Mouse (Mus musculus): Measurements from ENCODE around the gene Cdc7.
A peak's percentile ranks its signal among the peaks of the same experiment; 100 is the strongest.

Gene Cdc7

GRCm38 (mm10) chr5:106991300-106991929 lies 27.3 kb downstream of the Cdc7 start:
- no peak for DNase-seq (ENCODE audit: low spot score in 2 of 2)

DNA sequence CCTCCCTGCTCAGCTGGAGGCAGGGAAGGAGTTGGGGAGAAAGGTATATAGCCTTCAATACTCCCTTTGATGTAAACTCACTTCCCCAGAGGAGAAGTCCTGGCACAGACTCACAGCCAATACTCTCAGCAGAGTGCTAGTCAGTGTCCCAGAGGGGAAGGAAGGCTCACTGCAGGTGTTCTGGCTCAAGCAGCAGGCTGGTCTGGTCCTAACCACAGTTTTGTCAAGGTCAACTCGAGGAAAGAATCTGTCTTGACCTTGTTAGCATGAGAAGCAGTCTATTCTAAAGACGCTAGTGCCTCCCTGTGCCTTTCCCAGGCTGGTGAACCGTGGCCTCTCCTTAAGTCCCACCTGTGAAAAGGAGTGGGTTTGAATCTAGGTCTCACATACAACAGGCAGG lies 30.6 kb downstream of the Cdc7 start:
- DNase-seq (ENCODE audit: low spot score in 2 of 2), result no peak

GRCm38 (mm10) chr5:106995886-106996538 lies 31.9 kb downstream of the Cdc7 start:
- DNase-seq (ENCODE audit: low spot score in 2 of 2), result peak in 1 of 2 experiments; percentile 50

DNA sequence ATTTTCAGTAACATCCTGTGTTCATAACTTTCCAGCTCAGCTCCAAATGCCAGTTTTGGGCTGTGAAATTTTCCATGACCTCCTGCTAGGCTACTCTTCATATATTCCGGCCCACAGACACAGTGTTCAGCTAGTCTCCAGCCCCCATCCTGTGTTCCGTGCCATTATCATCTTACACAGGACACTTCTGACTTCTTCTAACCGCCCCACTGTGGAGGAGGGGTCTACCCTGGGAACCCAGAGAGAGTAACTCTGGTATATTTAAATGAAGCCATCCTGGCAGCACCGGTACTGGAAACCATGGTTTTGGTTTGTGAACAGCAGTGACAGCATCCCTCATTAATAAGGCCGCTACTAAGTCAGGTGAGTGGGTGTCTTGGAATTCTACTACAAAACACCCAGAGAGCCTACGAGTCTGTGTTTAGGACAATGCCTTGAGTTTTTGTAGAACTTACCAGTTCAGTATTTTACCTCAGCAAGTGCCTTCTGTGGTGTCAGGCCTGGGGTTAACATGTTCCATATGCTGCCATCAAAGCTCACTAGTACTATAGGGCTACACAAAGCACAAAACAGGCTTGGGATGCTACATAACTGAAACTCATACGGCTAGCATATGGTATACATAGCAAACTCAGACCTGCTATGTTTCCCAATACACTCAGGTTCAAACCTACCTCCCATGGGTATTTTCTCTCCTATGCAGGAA lies 32.6 kb downstream of the Cdc7 start:
- DNase-seq (ENCODE audit: low spot score in 2 of 2), result no peak

- DNase-seq (ENCODE audit: low spot score in 2 of 2), result no peak
These were observed 37.4 kb downstream of the Cdc7 start for GRCm38 (mm10) chr5:107001396-107002090.

GRCm38 (mm10) chr5:107002091-107002416 lies 37.9 kb downstream of the Cdc7 start:
- no peak for DNase-seq (ENCODE audit: low spot score in 2 of 2)

DNA sequence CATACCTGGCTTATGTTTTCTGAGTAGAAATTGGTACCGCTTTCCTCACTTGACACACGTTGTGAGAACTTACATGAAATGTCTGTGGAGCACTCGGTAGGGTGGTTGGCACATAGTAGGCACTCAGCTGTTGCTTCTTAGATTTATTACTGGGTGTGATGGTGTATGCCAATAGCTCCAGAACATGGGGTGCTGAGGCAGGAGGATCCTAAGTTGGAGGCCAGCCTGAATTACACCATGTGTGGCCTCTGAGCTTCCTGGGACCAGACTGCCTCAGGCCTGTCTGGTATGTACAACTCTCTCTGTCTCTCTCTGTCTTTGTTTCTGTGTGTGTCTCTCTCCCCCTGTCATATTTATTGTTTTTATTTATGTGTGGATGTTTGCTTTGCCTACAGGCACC lies 45.6 kb downstream of the Cdc7 start:
- peak in 1 of 2 experiments; percentile 9 for DNase-seq (ENCODE audit: low spot score in 2 of 2)

GRCm38 (mm10) chr5:107010300-107010699 lies 46.2 kb downstream of the Cdc7 start:
- DNase-seq (ENCODE audit: low spot score in 2 of 2), result peak in 1 of 2 experiments; percentile 10

DNA sequence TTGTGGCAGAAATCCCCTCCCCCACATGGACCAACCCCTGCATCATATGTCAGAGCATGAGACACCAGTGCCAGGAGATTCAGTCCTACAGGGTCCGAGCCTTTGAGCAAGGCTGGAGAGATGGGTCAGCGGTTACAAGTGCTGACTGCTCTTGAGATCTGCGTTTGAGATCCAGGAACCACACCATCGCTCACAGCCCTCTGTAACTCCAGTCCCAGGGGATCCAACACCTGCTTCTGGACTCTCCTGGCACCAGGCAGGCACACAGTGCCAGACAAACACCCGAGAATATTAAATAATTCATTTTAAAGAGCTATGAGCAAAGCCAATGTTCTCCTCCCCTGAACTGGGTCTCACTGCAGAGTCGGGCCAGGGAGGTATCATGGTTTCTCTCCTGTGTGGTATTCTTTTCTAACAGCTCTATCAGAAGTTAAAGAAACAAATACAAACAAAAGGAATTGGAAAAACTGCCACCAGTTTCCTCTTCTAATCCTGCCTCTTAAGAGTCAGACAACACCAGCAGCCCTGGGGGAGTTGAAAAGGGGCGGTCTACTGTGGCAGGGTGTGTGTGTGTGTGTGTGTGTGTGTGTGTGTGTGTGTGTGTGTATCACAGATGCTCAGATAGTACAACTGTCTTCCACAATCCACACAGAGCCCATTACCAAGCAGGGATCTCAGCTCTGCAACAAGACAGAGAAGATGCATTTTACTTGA lies 47.4 kb downstream of the Cdc7 start:
- peak in 1 of 2 experiments; percentile 34 for DNase-seq (ENCODE audit: low spot score in 2 of 2)

- DNase-seq (ENCODE audit: low spot score in 2 of 2), result peak; percentile 14 to 56
These were observed 48.1 kb downstream of the Cdc7 start for GRCm38 (mm10) chr5:107012030-107012715.

DNA sequence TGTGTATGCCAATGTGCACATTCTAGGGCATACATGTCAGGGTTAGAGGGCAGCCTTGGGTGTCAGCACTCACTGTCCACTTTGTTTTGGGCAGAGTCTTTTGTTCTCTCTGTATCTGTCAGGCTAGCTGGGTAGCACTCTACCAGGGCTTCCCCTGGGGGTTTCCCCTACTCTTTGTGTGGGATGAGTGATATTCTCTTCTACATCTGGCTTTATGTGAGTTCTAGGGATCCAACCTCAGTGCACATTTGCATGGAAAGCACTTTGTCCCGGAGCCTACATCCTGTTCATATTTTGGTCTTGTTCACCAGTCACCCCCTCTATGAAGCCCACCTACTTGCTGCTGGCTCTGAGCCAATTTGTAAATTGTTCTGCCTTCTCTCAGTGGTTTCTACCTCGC lies 49.3 kb downstream of the Cdc7 start:
- DNase-seq (ENCODE audit: low spot score in 2 of 2), result peak in 1 of 2 experiments; percentile 38

DNA sequence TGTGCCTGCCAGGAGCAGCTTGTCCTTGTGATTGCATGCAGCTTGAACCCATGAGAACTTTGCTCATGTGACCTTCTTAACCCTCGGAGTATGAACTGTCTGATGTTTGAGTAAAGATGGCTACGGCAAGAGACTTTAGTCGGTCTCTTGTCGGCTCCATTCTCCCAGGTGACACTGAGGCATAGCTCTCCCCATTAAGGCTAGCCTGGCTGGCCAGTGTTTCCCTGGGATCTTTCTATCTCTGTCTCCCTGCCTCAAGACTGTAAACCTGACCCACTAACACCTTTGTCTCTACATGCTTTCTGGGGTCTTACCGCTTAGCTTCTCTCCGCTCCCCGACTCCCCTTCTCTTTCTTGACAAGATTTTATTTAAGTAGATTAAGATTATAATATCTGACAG lies 50.0 kb downstream of the Cdc7 start:
- peak in 1 of 2 experiments; percentile 26 for DNase-seq (ENCODE audit: low spot score in 2 of 2)

- no peak for DNase-seq (ENCODE audit: low spot score in 2 of 2)
These were observed 50.9 kb downstream of the Cdc7 start for GRCm38 (mm10) chr5:107015046-107015421.

GRCm38 (mm10) chr5:107015422-107016081 lies 51.4 kb downstream of the Cdc7 start:
- DNase-seq (ENCODE audit: low spot score in 2 of 2), result peak in 1 of 2 experiments; percentile 52

- DNase-seq (ENCODE audit: low spot score in 2 of 2), result no peak
These were observed 52.4 kb downstream of the Cdc7 start for GRCm38 (mm10) chr5:107016538-107016937.

DNA sequence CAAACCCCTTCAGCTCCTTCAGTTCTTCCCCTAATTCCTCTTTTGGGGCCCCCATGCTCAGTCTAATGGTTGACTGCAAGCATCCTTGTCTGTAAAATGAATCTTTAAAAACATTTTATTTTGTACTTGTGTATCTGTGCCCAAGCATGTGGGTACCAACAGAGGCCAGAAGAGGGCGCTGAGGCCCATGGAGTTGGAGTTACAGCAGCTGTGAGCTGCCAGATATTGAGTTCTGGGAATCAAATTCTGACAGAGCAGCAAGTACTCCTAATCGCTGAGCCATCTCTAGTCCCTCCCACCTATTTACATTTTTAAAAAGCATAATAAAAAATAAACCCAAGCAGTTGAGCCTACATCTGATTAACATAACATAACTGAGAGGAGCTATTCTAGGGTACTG lies 53.4 kb downstream of the Cdc7 start:
- DNase-seq (ENCODE audit: low spot score in 2 of 2), result peak in 1 of 2 experiments; percentile 49

DNA sequence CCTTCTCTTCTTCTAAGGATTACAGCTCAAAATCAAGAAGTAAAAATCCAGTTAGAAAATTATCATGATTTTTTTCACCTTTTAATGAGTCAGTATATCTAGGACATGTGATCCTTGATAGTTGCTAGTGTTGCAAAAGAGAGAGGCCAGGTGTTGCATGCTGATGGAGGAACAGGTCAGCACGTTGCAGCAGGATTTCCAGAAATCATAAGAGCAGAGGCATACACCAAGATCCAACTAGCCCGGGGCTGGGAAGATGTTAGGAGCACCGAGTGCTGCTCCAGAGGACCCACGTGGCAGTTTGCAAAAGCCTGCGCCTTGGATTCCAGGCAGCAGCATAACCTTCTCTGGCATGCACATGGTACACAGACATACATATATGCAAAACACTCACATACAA lies 54.9 kb downstream of the Cdc7 start:
- peak in 1 of 2 experiments; percentile 45 for DNase-seq (ENCODE audit: low spot score in 2 of 2)

GRCm38 (mm10) chr5:107019904-107020303 lies 55.8 kb downstream of the Cdc7 start:
- peak in 1 of 2 experiments; percentile 32 for DNase-seq (ENCODE audit: low spot score in 2 of 2)

GRCm38 (mm10) chr5:107020366-107020765 lies 56.2 kb downstream of the Cdc7 start:
- DNase-seq (ENCODE audit: low spot score in 2 of 2), result no peak

DNA sequence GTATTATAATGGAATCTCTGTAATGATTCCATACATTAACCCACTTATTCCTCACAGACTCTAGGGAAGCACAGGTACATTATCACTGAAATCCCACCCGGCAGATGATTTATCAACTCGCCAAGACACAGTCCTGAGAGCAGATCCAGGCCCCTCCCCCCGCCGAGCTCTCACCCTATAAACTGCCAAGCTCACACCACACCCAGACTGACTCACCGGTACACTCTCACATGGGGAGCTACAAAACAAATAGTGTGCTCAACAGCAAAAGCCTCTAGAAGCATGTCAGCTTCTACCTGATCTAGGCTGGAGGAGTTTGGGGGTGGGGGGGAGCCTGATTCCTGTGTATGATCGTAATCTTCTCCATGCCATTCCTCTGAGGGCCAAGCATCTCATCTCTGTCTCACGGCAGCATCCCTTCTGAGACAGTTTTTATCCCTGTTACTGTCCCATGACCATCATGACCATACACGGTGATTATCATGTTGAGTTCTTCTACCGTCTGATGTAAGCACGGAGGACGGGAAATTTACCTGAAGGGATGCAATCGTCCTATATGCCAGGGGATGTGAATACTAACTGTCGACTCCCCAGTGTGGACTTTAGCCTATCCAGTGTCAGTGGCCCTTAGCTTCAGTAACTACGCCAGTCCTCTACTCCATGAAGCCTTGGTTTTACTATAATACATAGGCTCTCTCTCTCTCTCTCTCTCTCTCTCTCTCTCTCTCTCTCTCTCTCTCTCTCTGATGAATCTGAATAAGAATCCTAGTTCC lies 57.4 kb downstream of the Cdc7 start:
- DNase-seq (ENCODE audit: low spot score in 2 of 2), result peak in 1 of 2 experiments; percentile 47
